Mouse (Mus musculus) mesoderm, embryonic 11.5 days (tissue): ENCODE measurements around the gene Ifnar2.
A peak's percentile ranks its signal among the peaks of the same experiment; 100 is the strongest.

Experiments used
- DNase-seq: peaks from one replicate; pipeline ENCODE4 v3.0.0-alpha.2; 2012; ENCODE audit warnings: low read depth, low spot score

Ifnar2 gene

DNA sequence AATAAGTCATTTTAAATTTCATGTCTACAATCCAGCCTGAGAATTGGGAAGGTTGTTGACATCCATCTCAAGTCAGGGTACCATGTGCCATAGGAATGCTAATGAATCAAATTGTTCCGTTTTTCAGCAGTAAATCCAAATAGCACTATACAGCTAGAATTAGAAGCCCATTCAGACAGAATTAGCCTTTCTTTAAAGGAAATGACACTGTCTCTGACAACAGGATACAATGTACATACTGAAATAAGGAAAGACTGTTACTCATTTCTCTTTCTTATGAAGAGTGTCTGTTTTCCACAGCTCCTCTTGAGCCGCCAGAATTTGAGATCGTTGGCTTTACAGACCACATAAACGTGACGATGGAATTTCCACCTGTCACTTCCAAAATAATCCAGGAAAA, 18.8 kb downstream of the Ifnar2 start, which contains the start of gene Gm21970:
TSS of gene Gm21970 (plus strand) at position 301 of the 400 bp plus-strand sequence.
- DNase-seq = no peak

- DNase-seq = no peak
Observed at GRCm38 (mm10) chr16:91394826-91395410, 22.3 kb downstream of the Ifnar2 start.

DNA sequence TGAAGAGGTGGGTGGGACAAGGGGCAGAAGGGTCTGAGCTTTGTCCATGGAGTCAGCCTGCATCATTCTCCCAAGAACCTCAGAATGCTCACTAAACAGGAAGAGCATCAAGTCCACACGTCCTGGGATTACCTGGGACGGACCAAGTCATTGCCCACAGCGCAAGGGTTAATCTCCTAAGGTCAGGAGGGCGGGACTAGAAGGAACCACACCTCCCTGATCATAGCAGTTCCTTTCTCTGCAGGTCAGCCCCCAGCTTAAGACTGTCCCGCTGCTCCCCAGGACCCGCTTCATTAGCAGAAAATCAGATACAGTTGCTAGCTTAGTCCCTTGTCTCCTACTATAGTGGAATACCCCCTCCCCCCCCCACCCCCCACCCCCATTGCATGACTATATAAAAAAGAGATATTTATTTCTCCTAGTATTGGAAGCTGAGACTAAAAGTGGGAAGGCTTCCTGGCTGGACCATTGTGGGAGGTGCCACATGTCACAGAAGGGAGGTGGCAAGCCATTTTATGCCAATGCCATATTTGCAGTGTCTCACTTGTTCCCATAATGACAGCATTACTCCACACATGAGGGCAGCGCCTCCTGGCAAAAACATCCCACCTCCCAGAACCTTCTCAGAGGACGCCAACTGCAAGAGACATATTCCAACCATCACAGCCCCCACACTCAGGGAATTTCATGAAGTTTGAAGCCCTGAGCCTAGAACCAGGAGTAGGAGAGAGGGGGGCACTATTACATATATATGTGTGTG, 23.2 kb downstream of the Ifnar2 start:
- no peak for DNase-seq

GRCm38 (mm10) chr16:91396844-91397537, 24.4 kb downstream of the Ifnar2 start:
- DNase-seq = no peak

- DNase-seq = no peak
Observed at GRCm38 (mm10) chr16:91398030-91398429, 25.4 kb downstream of the Ifnar2 start.

DNA sequence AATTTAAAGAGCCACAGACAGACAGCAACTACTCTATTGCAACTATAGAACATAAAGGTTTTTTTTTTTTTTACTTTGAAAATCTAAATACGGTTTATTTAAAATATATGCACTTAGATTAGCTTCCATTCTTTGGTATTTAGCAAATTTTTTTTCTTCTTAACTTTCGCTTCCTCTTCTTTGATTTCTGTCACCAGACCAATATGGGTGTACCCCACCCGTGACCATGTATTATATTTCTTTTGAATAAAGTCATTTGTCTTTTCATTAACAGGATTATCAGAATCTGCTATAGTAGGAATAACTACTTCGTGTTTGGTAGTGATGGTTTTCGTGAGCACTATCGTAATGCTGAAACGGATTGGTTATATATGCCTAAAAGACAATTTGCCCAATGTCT, 26.4 kb downstream of the Ifnar2 start:
- no peak for DNase-seq

DNA sequence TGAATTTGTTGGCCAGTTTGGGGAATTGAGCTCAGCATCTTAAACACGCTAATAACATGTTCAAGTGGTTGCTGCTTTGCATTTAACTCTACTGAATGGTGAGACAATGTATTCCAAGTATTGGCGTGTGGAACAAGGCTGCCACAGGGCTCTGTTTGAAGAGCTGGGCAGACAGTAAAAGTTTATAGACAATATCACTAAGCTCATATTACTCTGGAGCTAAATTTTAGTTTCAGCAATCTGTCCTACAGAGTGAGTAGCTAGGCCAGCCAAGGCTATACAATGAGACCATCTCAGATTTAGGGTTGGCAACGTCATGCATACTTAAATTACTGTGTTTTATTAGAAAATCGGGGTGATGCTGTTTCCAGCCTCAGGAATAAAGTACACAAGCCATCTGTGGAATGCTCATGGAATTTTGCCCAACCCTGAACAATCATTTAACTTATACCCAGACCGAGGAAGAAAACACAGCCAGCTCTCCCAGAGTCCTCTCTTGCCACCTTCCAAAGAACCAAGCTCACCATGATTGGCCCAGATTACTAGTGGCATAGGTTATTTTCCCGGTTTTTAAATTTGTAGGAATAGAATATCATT, 29.1 kb downstream of the Ifnar2 start:
- no peak for DNase-seq

GRCm38 (mm10) chr16:91403784-91404183, 31.2 kb downstream of the Ifnar2 start:
- DNase-seq = no peak

DNA sequence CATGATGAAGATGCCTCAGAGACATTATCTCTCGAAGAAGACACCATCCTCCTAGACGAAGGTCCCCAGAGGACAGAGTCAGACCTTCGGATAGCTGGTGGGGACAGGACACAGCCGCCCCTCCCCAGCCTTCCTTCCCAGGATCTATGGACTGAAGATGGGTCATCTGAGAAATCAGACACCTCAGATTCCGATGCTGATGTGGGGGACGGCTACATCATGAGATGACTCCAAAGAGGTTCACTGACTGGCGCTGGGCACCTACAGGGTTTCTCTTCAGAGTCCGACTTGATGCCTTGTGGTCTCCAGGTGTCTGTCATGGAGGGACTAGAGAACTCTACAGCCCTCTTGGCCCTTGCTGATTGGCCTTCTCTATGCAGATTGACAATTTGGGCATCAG, 31.6 kb downstream of the Ifnar2 start:
- no peak for DNase-seq

GRCm38 (mm10) chr16:91404828-91405577, 32.4 kb downstream of the Ifnar2 start:
- no peak for DNase-seq

DNA sequence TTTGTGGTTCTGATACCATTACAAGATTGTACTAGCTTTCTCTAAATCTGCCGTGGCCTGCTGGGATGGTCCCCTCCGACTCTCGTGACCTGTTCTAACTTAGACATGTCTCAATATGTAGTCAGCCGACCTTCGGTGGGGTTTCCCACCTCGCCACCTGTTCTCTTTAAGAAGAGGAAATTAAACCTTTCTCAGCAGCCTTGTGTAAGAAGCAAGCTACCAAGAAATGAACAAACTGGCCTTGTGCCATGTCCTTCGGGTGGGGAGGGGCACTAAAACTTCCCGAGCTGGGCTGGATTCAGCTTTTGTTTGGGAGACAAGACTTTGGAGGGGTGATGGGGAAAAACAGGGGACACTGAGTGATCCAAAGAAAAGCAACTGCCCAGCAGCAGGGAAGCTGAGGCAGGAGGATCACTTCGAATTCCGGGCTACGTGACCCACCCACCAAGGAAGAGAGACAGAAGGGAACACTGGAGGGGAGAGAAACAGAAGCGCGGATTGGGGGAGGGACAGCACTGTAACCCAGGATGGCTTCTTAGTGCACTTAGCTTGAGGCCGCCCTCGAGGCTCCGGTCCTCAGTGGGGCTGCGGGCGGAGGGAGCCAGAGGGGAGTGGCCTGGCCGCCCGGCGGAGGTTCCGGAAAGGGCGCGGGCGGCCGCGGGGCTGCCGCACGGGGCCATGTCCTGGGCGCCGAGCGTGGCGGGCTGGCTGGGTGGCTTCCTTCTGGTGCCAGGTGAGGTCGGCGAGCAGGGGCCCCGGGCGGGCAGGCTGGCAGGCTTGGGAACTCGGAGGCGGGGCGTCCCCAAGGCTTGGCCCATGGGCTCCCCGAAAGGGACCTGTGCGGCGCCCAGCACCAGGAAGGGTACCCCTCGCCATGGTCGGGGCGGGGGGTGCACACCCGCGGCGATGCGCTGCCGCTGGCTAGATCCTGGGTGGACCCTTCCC, 33.3 kb downstream of the Ifnar2 start, which contains the start of gene Il10rb:
TSS of gene Il10rb (plus strand) at position 525 of the 945 bp plus-strand sequence.
- DNase-seq = peak; percentile 50

DNA sequence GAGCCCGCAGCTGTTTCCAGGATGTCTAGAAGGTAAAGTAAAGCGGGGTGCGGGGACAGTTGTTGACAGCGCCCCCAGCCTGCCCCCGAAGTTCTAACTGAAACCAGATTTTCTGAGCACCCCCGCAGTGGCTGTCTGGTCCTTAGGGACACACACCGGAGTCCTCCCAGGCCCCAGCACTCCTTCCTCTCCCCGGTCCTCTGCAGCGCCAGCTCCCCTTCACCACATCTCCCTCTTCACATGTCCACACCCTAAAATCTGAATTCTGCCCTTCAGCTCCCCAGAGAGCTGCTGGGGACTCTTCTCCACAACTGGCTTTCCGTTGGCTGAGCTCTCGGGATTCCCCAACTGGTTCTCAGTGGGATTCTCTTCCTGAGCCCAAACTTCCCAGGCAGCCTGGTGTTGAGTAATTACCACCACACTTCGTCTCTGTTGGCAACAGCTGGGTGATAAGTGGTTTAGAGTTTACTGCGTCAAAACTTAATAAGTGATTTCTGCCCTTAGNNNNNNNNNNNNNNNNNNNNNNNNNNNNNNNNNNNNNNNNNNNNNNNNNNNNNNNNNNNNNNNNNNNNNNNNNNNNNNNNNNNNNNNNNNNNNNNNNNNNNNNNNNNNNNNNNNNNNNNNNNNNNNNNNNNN, 34.1 kb downstream of the Ifnar2 start:
- peak; percentile 36 for DNase-seq

GRCm38 (mm10) chr16:91413102-91413844, 40.7 kb downstream of the Ifnar2 start:
- DNase-seq = peak; percentile 25

DNA sequence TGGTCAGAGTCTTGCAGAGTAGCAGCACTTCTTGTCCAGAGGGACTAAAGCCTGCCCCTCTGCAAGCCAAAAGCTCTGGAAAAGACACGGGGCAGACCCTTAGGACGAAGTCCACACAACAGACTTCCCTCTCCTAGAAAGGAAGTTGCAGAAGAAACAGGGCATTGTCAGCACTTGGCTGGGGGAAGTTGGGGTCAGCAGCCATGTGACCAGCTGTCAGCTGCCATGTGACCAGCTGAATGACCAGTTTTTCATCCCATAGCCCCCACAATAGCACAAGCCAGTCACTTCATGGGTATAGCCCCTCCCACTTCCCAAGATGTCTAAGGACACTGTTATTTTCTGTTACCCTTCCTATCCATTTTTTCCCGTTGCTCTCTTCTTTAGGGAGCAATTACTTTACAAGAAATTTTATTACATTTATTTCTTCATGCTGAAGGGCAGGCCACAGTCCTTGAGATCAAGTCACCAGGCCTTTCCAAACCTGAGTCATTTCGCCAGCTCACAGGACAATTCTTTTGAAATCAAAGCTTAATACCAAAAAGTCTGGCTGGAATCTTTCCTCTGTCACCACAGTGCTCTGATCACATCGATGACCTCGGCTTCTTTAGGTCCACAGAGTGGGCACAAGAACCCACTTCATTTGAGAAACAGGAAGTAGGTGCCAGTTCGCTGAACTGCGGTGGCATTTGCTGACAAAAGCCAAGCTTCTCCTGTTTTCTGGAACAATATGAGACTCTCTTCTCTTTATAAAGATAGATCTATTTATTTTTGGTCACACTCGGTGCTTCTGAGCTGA, 43.0 kb downstream of the Ifnar2 start:
- DNase-seq = no peak

DNA sequence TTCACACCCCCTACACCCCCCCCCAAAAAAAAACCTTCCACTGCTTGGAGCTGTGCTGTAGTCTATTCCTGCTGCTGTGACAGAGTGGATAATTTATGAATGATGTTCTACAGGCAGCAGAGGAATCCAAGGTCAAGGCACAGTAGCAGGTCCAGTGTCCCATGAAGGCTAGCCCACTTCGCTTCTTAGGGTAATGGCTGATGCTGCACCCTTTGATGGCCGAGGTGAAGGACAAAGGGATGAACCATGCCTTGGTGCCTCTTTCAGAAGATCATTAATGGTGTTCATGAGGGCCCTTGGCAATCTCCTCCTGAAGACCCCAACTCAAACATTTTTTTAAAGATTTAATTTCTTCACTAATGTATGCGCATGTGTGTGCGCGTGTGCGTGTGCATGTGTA, 43.8 kb downstream of the Ifnar2 start:
- DNase-seq = no peak

GRCm38 (mm10) chr16:91416938-91417337, 44.4 kb downstream of the Ifnar2 start:
- no peak for DNase-seq

DNA sequence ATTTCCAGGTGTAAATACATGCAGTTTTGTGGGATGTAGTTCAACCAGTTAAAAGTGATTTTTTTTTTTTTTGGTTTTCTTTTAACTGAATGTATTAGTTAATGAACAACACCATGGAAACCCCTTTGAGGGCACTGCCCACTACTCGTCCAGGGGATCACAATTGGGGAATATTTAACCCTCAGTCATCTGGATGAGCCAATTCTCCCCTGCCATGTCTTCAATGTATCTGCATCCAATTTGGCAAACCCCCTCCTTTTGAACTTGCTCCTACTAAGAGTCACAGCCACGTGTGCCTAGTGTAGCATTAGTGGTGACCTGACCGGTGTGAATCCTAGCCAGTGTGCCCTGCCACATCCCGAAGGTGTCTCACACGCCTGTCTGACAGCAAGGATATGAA, 45.9 kb downstream of the Ifnar2 start:
- DNase-seq = no peak

DNA sequence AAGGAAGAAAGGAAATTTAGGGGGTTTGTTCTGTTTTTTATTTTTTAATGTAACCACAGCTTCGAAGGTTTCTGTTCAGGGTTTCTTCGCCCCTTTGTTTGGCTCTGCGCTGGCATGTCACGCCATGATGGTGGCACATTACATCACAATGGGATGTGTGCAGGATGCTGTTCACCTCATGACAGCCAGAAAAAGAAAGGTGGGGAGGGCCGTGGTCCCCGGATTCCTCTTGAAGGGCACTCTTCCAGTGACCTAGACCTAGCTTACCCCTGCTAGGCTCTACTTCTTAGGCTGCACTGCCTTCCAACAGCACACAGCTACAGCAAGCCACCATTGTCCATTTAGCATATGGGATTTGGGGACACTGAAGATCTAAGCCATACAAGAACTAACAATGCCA, 53.2 kb downstream of the Ifnar2 start:
- no peak for DNase-seq
